Mouse (Mus musculus) limb, embryonic 14.5 days (tissue): ENCODE results near the gene Pi4k2b. TPM values are rescaled to one million over a fixed set of nuclear protein-coding genes. Genes with fewer than 3 reads are reported as not detected.
"Not testable (repeated sequence)": the region's sequence is repeated elsewhere in the genome, so short reads cannot be mapped to it uniquely, and the experiment has no call there.

Source experiments
- ATAC-seq: fragments of 200-750 bp; cut with Nextera tagmentation; 2 replicates; pipeline ENCODE4 v1.8.0; 2017; ENCODE audit warnings: low read depth, moderate number of reproducible peaks, moderate TSS enrichment; ENCODE audit not compliant: low FRiP score
- DNase-seq: peaks from one replicate; pipeline ENCODE4 v3.0.0-alpha.2; 2015; ENCODE audit warnings: low spot score
- H3K27ac ChIP-seq: fragments of 300-500 bp; sonication (generic); replicated peaks from 2 replicates; pipeline ENCODE4 v1.5.1; 2014; ENCODE audit warnings: low read depth, mild to moderate bottlenecking, low read length, moderate library complexity, mixed read lengths
- H3K27me3 ChIP-seq: fragments of 300-500 bp; sonication (generic); 2 replicates; pipeline ENCODE4 v1.6.1; 2014; ENCODE audit warnings: low read length, mixed read lengths; ENCODE audit not compliant: control insufficient read depth, insufficient read depth
- H3K36me3 ChIP-seq: fragments of 300-500 bp; sonication (generic); 2 replicates; pipeline ENCODE4 v1.6.1; 2014; ENCODE audit warnings: mild to moderate bottlenecking, low read length, moderate library complexity, mixed read lengths; ENCODE audit not compliant: control insufficient read depth, insufficient read depth
- H3K4me1 ChIP-seq: fragments of 300-500 bp; sonication (generic); 2 replicates; pipeline ENCODE4 v1.6.1; 2014; ENCODE audit warnings: antibody characterized with exemption, low read length, mixed read lengths; ENCODE audit not compliant: control insufficient read depth, insufficient read depth
- H3K4me2 ChIP-seq: fragments of 300-500 bp; sonication (generic); replicated peaks from 2 replicates; pipeline ENCODE4 v1.6.1; 2014; ENCODE audit warnings: low read depth, mild to moderate bottlenecking, low read length, moderate library complexity; ENCODE audit not compliant: severe bottlenecking
- H3K4me3 ChIP-seq: fragments of 300-500 bp; sonication (generic); replicated peaks from 2 replicates; pipeline ENCODE4 v1.5.1; 2014; ENCODE audit warnings: low read length
- H3K9ac ChIP-seq: fragments of 300-500 bp; sonication (generic); 2 replicates; pipeline ENCODE4 v1.6.1; 2014; ENCODE audit warnings: mild to moderate bottlenecking, low read depth, low read length, moderate library complexity; ENCODE audit not compliant: severe bottlenecking
- H3K9me3 ChIP-seq: fragments of 300-500 bp; sonication (generic); 2 replicates; pipeline ENCODE4 v1.6.1; 2016; ENCODE audit warnings: low read length; ENCODE audit not compliant: control insufficient read depth
- POLR2A ChIP-seq: fragments of 200-500 bp; IDR thresholded peaks from 2 replicates; pipeline ENCODE4 v1.8.0; 2012; ENCODE audit warnings: inconsistent platforms, mild to moderate bottlenecking, moderate library complexity, borderline replicate concordance; ENCODE audit not compliant: insufficient read depth, insufficient read length; ENCODE audit errors: extremely low read depth
- WGBS: fragments of 180-500 bp; shearing (Covaris S2); extraction: QIAGEN DNeasy Blood & Tissue Kit; methylation state at CpG from one replicate; pipeline ENCODE4 v1.1.7; 2014; 5-methylcytosine and 5-hydroxymethylcytosine counted together
- polyA plus RNA-seq, 2 experiments: library from polyadenylated mRNA; depleted of rRNA in 1 of 2; stranded (reverse) in 1 of 2; unstranded in 1 of 2; fragments of >200 nt; fragmentation: Nextera tagmentation in 1 of 2; extraction: Ambion mirVana in 1 of 2; gene quantifications; 2 replicates each; pipeline versions ENCODE4 v1.2.1 to v1.2.3; 2012 to 2014

Pi4k2b gene
- polyA plus RNA-seq, 2 experiments: 21.9 to 23.3 TPM

DNA sequence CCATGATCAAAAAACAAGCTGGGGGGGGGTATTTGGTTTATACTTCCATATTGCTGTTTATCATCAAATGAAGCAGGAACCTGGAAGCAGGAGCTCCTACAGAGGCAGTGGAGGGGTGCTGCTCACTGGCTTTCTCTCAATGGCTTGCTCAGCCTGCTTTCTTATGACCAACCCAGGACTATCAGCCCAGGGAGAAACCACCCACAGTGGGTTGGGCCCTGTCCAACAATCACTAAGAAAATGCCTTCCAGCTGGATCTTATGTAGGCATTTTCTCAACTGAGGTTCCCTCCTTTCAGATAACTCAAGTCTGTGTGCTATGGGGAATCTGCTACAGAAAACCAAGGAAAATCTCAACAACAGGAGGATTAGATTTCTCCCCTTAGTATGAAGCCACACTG, 12.8 kb downstream of the Pi4k2b start:
- DNase-seq (no peak), ATAC-seq (no peak)
- TF ChIP-seq POLR2A: no peak
- Histone ChIP-seq H3K4me3 (no peak overlapping the region), H3K36me3 (peaks cover 10% of the 10 kb centered on the region), H3K4me1 (no peaks in the 10 kb centered on the region), H3K4me2 (no peak overlapping the region), H3K27ac (no peak overlapping the region), H3K9ac (no peak overlapping the region), H3K9me3 (no peaks in the 10 kb centered on the region), H3K27me3 (no peaks in the 10 kb centered on the region)

DNA sequence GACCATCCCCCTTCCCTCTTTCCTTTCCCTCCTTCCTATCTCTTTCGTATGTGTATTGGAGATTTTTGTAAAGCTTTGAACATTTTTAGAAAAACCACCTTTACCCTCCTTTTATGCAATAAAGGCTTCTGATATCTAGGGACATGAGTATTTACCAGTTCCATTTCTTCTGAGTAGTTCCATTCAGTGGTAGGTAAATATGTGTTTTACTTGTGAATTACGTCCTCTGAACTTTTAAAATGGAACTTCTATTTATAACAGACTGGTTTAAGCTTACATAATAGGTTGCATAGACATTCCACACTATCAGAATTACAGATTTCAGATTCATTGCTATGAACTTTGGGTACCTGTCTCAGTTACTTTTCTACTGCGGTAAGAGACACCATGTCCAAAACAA, 14.0 kb downstream of the Pi4k2b start:
- Histone ChIP-seq H3K4me2 (no peak overlapping the region), H3K27me3 (no peaks in the 10 kb centered on the region), H3K9me3 (no peaks in the 10 kb centered on the region), H3K36me3 (peaks cover 14% of the 10 kb centered on the region), H3K27ac (no peak overlapping the region), H3K9ac (no peak overlapping the region), H3K4me3 (no peak overlapping the region), H3K4me1 (no peaks in the 10 kb centered on the region)
- DNase-seq (no peak), ATAC-seq (no peak)
- 95% methylated on average over 3 of the region's 3 CpGs for WGBS
- TF ChIP-seq POLR2A: no peak

DNA sequence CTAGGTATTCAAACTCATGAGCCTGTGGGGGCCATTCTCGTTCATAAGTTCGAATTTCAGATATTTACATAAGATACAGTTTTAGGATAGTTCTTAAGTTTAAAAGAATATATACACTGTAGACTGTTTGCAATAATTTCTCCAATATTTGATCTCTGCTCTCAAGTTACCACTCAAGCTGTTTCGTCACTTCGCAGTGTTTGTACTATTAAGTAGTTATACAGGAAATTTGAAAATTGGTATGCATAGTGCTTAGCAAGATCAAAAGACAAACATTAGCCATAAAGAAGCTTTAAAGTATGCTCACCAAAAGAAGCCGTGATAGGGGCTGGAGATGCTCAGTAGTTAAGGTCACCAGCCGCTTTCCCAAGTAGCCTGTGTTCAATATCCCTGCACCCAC, 14.6 kb downstream of the Pi4k2b start:
- H3K4me3 ChIP-seq: no peak overlapping the region
- DNase-seq (no peak), ATAC-seq (no peak)
- H3K4me2 ChIP-seq: no peak overlapping the region
- no peak overlapping the region for H3K9ac ChIP-seq
- no peaks in the 10 kb centered on the region for H3K27me3 ChIP-seq
- WGBS: 85% methylated on average over 6 of the region's 6 CpGs
- TF ChIP-seq POLR2A: no peak
- H3K27ac ChIP-seq: no peak overlapping the region
- peaks cover 17% of the 10 kb centered on the region for H3K36me3 ChIP-seq
- H3K4me1 ChIP-seq: no peaks in the 10 kb centered on the region
- H3K9me3 ChIP-seq: no peaks in the 10 kb centered on the region

DNA sequence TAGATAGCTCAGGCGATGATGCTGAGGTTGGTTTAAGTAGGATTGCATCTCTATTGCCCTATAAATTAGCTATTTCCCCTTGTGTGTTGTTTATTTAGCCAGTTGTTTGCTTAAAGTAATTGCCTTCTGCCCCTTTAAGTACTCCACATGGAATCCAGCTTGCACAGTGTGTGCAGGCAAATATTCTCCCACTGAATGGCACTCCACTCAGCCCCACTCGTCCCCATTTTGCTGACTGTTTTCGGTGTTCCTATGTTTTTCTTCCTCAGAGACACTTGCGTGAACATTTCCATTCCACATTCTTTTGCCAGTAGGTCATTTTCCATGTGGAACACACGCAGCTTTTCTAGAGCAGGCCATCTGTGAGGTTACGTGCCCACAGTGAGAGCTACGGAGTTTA, 21.2 kb downstream of the Pi4k2b start:
- 69% methylated on average over 7 of the region's 7 CpGs for WGBS

DNA sequence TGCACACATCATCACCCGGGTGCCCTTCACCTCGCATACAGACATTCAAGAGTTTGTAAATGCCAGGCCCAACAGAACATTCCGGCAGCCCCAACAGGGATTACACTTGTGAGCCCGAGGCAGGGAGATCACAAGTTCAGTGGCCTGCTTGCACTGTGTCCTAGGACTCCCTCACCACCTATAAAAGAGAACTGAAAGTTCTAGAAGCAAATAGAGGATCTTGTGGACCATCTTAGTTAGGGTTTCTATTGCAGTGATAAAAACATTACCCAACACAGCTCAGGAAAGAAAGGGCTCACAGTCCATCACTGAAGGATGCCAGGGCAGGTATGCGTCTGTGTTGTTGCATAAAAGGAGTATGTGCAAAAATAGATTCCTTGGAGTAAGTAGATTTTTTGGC, 32.9 kb downstream of the Pi4k2b start:
- Histone ChIP-seq H3K4me1 (no peaks in the 10 kb centered on the region), H3K9me3 (no peaks in the 10 kb centered on the region), H3K4me3 (no peak overlapping the region), H3K36me3 (peaks cover 4% of the 10 kb centered on the region), H3K27me3 (no peaks in the 10 kb centered on the region), H3K4me2 (no peak overlapping the region), H3K27ac (no peak overlapping the region), H3K9ac (no peak overlapping the region)
- no peak for ATAC-seq
- no peak for TF ChIP-seq POLR2A
- DNase-seq: no peak
- WGBS: 89% methylated on average over 5 of the region's 5 CpGs

More for the DNA sequence above, 21.2 kb downstream of the Pi4k2b start:
- ATAC-seq (no peak), DNase-seq (no peak)
- H3K9ac ChIP-seq: no peak overlapping the region
- H3K27me3 ChIP-seq: no peaks in the 10 kb centered on the region
- H3K9me3 ChIP-seq: no peaks in the 10 kb centered on the region
- no peak overlapping the region for H3K4me2 ChIP-seq
- H3K27ac ChIP-seq: 0 out of 2 replicates have a peak overlapping the region, but pooled peaks have one; percentile 20
- H3K4me3 ChIP-seq: no peak overlapping the region
- H3K4me1 ChIP-seq: no peaks in the 10 kb centered on the region
- TF ChIP-seq POLR2A: no peak
- peaks cover 32% of the 10 kb centered on the region for H3K36me3 ChIP-seq

DNA sequence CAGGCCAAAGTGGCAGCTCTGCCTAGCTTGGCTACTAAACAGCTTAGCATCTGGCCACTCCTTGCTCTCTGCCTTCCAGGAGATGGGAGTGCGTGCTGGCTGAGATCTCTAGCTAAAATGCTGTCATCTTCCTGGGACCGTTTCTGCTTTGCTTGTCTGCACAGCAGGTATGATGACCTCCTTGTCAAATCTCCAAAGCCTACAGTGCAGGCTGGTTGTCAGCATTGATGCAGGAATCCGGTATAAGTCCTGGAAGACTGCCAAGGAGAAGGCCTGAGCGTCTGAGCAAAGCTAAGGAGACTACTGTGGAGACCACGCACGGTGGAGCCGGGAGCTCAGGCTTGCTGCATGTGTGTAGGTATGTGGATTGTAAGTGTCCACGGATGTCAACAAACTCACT, 33.9 kb downstream of the Pi4k2b start, which contains the start of gene Zcchc4:
Gene Zcchc4, plus strand, starts transcription at position 173 of the 400 bp plus-strand sequence.
- DNase-seq: no peak
- H3K4me3 ChIP-seq: no peak within 1 kb of the TSS
- peaks cover 4% of the 10 kb centered on the region; the same call in 1 of the 2 replicates for H3K36me3 ChIP-seq
- no peak within 1 kb of the TSS for H3K4me2 ChIP-seq
- ATAC-seq: no peak
- no peaks in the 10 kb centered on the region for H3K27me3 ChIP-seq
- no peak for TF ChIP-seq POLR2A
- 75% methylated on average over 8 of the region's 8 CpGs for WGBS
- H3K4me1 ChIP-seq: no peaks in the 10 kb centered on the region
- H3K9ac ChIP-seq: no peak within 1 kb of the TSS
- no peak within 1 kb of the TSS for H3K27ac ChIP-seq
- H3K9me3 ChIP-seq: no peaks in the 10 kb centered on the region

DNA sequence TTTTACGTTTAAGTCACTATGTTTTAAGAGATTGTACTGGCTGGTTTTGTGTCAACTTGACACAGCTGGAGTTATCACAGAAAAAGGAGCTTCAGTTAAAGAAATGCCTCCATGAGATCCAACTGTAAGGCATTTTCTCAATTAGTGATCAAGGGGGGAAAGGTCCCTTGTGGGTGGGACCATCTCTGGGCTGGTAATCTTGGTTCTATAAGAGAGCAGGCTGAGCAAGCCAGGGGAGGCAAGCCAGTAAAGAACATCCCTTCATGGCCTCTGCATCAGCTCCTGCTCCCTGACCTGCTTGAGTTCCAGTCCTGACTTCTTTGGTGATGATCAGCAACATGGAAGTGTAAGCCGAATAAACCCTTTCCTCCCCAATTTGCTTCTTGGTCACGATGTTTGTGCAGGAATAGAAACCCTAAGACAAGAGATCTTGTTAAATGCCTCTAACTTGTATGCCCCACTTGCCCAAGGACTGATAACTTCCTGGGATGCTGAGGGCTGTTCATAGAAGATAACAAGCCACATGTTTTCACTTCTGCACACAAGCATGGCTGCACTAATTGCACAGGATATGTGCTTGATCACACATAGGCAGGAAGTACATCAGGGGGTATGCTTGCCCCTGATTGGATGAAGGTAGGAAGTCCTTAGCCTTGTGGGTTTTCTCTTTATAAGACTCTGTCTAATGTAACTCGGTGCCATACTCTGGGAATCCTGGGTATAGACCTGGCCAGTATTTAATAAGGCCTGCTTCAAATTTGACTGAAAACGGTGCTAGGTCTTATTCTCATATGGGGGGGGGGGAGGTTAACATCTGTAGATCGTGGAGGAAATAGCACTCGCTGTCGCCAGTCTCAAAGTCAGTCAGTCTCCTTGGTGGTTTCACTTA, 35.3 kb downstream of the Pi4k2b start:
- not testable (repeated sequence) for H3K27ac ChIP-seq, H3K9ac ChIP-seq, H3K4me2 ChIP-seq, H3K36me3 ChIP-seq, H3K27me3 ChIP-seq, ATAC-seq, DNase-seq, H3K9me3 ChIP-seq, H3K4me1 ChIP-seq, H3K4me3 ChIP-seq
- WGBS: 87% methylated on average over 8 of the region's 8 CpGs
